8 mouse cellular contexts compared by ENCODE assay signal in genomic region chr13:35905879-35906481, GRCm38 (mm10). TPM values are rescaled to one million over a fixed set of nuclear protein-coding genes. Genes with fewer than 3 reads are reported as not detected.
A peak's percentile ranks its signal among the peaks of the same experiment; 100 is the strongest.
DNase-seq lines count a peak whose midpoint lies in the region; ATAC-seq and TF ChIP-seq lines count a peak whose summit lies in the region.

TSS of gene Rpp40 (minus strand) at chr13:35906359.

- peaks cover 13% of the 10 kb centered on the region for H3K4me1 ChIP-seq in E14TG2a.4 (replicated peaks; ENCODE audit: low read depth, low read length)
- peaks cover 5% of the 10 kb centered on the region; the same call in 1 of the 2 replicates for H3K4me1 ChIP-seq in forebrain, embryonic 12.5 days
- H3K4me1 ChIP-seq in heart, postnatal 0 days (ENCODE audit: control insufficient read depth, insufficient read depth) = no peaks in the 10 kb centered on the region
- H3K4me1 ChIP-seq in liver, embryonic 16.5 days (ENCODE audit: control insufficient read depth, low read depth, low read length) = peaks cover 6% of the 10 kb centered on the region
- no peaks in the 10 kb centered on the region; the same call in 1 of the 2 replicates for H3K4me1 ChIP-seq in neural tube, embryonic 13.5 days (replicated peaks)
- no peaks in the 10 kb centered on the region for H3K4me1 ChIP-seq in testis, adult 2 months (ENCODE audit: control insufficient read depth, insufficient read depth, low read length)

- TF ChIP-seq POLR2A in testis, adult 2 months (IDR thresholded peaks at IDR 0.05; ENCODE audit: control insufficient read depth, low read depth, low read length) = no peak; the same call in 1 of the 2 replicates

- no peaks in the 10 kb centered on the region for H3K9me3 ChIP-seq in E14TG2a.4 (ENCODE audit: low read length)
- H3K9me3 ChIP-seq in forebrain, embryonic 12.5 days = no peaks in the 10 kb centered on the region
- H3K9me3 ChIP-seq in heart, postnatal 0 days (replicated peaks; ENCODE audit: control insufficient read depth, low read length) = no peaks in the 10 kb centered on the region
- no peaks in the 10 kb centered on the region for H3K9me3 ChIP-seq in liver, embryonic 16.5 days (replicated peaks; ENCODE audit: control insufficient read depth, low read length)
- H3K9me3 ChIP-seq in neural tube, embryonic 13.5 days = no peaks in the 10 kb centered on the region

- DNase-seq in c-Kit-positive CD71-positive TER-119-positive erythroid progenitor cells, embryonic 14.5 days (ENCODE audit: low spot score) = peak; percentile 84
- DNase-seq in heart, postnatal 0 days (ENCODE audit: low spot score) = peak; percentile 97
- peak; percentile 88 to 94 for DNase-seq in kidney, postnatal 4 days

- WGBS in forebrain, embryonic 12.5 days = under 1% methylated on average over 35 of the region's 35 CpGs
- WGBS in heart, postnatal 0 days = under 1% methylated on average over 35 of the region's 35 CpGs
- WGBS in liver, embryonic 16.5 days (ENCODE audit: insufficient replicate concordance) = under 1% methylated on average over 33 of the region's 35 CpGs
- under 1% methylated on average over 34 of the region's 35 CpGs for WGBS in neural tube, embryonic 13.5 days

- peak within 1 kb of the TSS; percentile 54 for H3K9ac ChIP-seq in forebrain, embryonic 12.5 days
- peak within 1 kb of the TSS; percentile 55 for H3K9ac ChIP-seq in heart, postnatal 0 days (replicated peaks; ENCODE audit: low read depth, low read length)
- H3K9ac ChIP-seq in liver, embryonic 16.5 days (ENCODE audit: low read depth, low read length) = peak within 1 kb of the TSS; percentile 55
- peak within 1 kb of the TSS; percentile 68 for H3K9ac ChIP-seq in neural tube, embryonic 13.5 days

- TF ChIP-seq EP300 in heart, postnatal 0 days (IDR thresholded peaks at IDR 0.05; ENCODE audit: low read depth) = no peak

- no peak within 1 kb of the TSS for H3K27ac ChIP-seq in forebrain, embryonic 12.5 days
- H3K27ac ChIP-seq in heart, postnatal 0 days (ENCODE audit: low read depth) = 0 out of 2 replicates have a peak within 1 kb of the TSS, but pooled peaks have one; percentile 18
- no peak within 1 kb of the TSS for H3K27ac ChIP-seq in liver, embryonic 16.5 days (ENCODE audit: low read length)
- H3K27ac ChIP-seq in neural tube, embryonic 13.5 days (replicated peaks) = no peak within 1 kb of the TSS
- peak within 1 kb of the TSS; percentile 71 for H3K27ac ChIP-seq in testis, adult 2 months (ENCODE audit: control insufficient read depth, insufficient read depth, low read depth, low read length)

- peak within 1 kb of the TSS; percentile 88 for H3K4me3 ChIP-seq in E14TG2a.4 (replicated peaks; ENCODE audit: low read length)
- peak within 1 kb of the TSS; percentile 65 for H3K4me3 ChIP-seq in forebrain, embryonic 12.5 days (replicated peaks)
- peak within 1 kb of the TSS; percentile 54 for H3K4me3 ChIP-seq in heart, postnatal 0 days (ENCODE audit: low read depth, low read length)
- peak within 1 kb of the TSS; percentile 73 for H3K4me3 ChIP-seq in liver, embryonic 16.5 days (ENCODE audit: low read depth, low read length)
- H3K4me3 ChIP-seq in neural tube, embryonic 13.5 days = peak within 1 kb of the TSS; percentile 65
- H3K4me3 ChIP-seq in testis, adult 2 months (ENCODE audit: control insufficient read depth, low read depth, low read length) = peak within 1 kb of the TSS; percentile 93

- peaks cover 37% of the 10 kb centered on the region for H3K36me3 ChIP-seq in E14TG2a.4 (ENCODE audit: insufficient read depth, low read length)
- no peaks in the 10 kb centered on the region for H3K36me3 ChIP-seq in forebrain, embryonic 12.5 days (replicated peaks)
- no peaks in the 10 kb centered on the region for H3K36me3 ChIP-seq in heart, postnatal 0 days (replicated peaks; ENCODE audit: control insufficient read depth, insufficient read depth, low read length)
- H3K36me3 ChIP-seq in liver, embryonic 16.5 days (ENCODE audit: control insufficient read depth, insufficient read depth) = no peaks in the 10 kb centered on the region
- H3K36me3 ChIP-seq in neural tube, embryonic 13.5 days = no peaks in the 10 kb centered on the region
- no peaks in the 10 kb centered on the region for H3K36me3 ChIP-seq in testis, adult 2 months (ENCODE audit: control insufficient read depth, insufficient read depth, low read length)

- no peak for TF ChIP-seq CTCF in E14TG2a.4 (conservative IDR thresholded peaks at IDR 0.05; ENCODE audit: low read length)
- TF ChIP-seq CTCF in heart, postnatal 0 days (IDR thresholded peaks at IDR 0.05; ENCODE audit: low read depth) = no peak
- no peak for TF ChIP-seq CTCF in testis, adult 2 months (IDR thresholded peaks at IDR 0.05; ENCODE audit: control insufficient read depth, insufficient read depth, insufficient replicate concordance, low read depth, low read length)

- peak within 1 kb of the TSS; percentile 61 for H3K4me2 ChIP-seq in forebrain, embryonic 12.5 days
- peak within 1 kb of the TSS; percentile 82 for H3K4me2 ChIP-seq in heart, postnatal 0 days (ENCODE audit: low read depth, low read length)
- H3K4me2 ChIP-seq in liver, embryonic 16.5 days (ENCODE audit: low read depth, low read length) = peak within 1 kb of the TSS; percentile 84
- peak within 1 kb of the TSS; percentile 76 for H3K4me2 ChIP-seq in neural tube, embryonic 13.5 days

- H3K27me3 ChIP-seq in E14TG2a.4 (ENCODE audit: insufficient read depth, low read length) = no peaks in the 10 kb centered on the region; the same call in 1 of the 2 replicates
- H3K27me3 ChIP-seq in forebrain, embryonic 12.5 days = no peaks in the 10 kb centered on the region
- H3K27me3 ChIP-seq in heart, postnatal 0 days (ENCODE audit: control insufficient read depth, insufficient read depth, low read length) = no peaks in the 10 kb centered on the region
- H3K27me3 ChIP-seq in liver, embryonic 16.5 days (ENCODE audit: control insufficient read depth, insufficient read depth, low read depth, low read length) = no peaks in the 10 kb centered on the region
- no peaks in the 10 kb centered on the region for H3K27me3 ChIP-seq in neural tube, embryonic 13.5 days
- H3K27me3 ChIP-seq in testis, adult 2 months (ENCODE audit: control insufficient read depth, insufficient read depth, low read length) = no peaks in the 10 kb centered on the region

- ATAC-seq in forebrain, embryonic 12.5 days (ENCODE audit: low FRiP score) = peak; percentile 99
- ATAC-seq in heart, postnatal 0 days (ENCODE audit: insufficient read depth, low read depth) = peak; percentile 100
- ATAC-seq in liver, embryonic 16.5 days (ENCODE audit: low read depth) = peak; percentile 99
- ATAC-seq in neural tube, embryonic 13.5 days (ENCODE audit: low read depth) = peak; percentile 100

RNA-seq across cellular contexts. Expression of gene Rpp40, which starts in this region (rescaled TPM):
- 14.1 and 18.8 TPM in 2 replicates for polyA plus RNA-seq in forebrain, embryonic 12.5 days (2016; fragmentation: Nextera tagmentation; extraction: Ambion mirVana)
- 5.9 TPM in 2 replicates for total RNA-seq in heart, postnatal 0 days (2014; rRNA removed; ENCODE audit: low replicate concordance)
- 7.5 and 10.9 TPM in 2 replicates for polyA plus RNA-seq in heart, postnatal 0 days (2015; fragmentation: Nextera tagmentation; extraction: Ambion mirVana)
- polyA plus RNA-seq in liver, embryonic 16.5 days (2015; fragmentation: Nextera tagmentation; extraction: Ambion mirVana) = 5.8 TPM in 2 replicates
- 11.6 and 13.4 TPM in 2 replicates for polyA plus RNA-seq in neural tube, embryonic 13.5 days (2015; fragmentation: Nextera tagmentation; extraction: Ambion mirVana)
- polyA plus RNA-seq in testis, adult 2 months (2012; rRNA removed) = 4.5 and 4.9 TPM in 2 replicates

Comparison
In these comparisons a context has a peak if more than half of its experiments do, and no peak if none do; other contexts are left out.
1. H3K27ac ChIP-seq: peak in heart, postnatal 0 days (single experiment) and testis, adult 2 months (single experiment); none in forebrain, embryonic 12.5 days (single experiment), liver, embryonic 16.5 days (single experiment) and neural tube, embryonic 13.5 days (single experiment).
2. Peak in every context shown above with its lines, with median percentiles within 50 percentile points of each other: H3K4me3 ChIP-seq, DNase-seq, ATAC-seq, H3K4me2 ChIP-seq and H3K9ac ChIP-seq.